Mouse (Mus musculus): ENCODE data around the gene Rybp.

DNA sequence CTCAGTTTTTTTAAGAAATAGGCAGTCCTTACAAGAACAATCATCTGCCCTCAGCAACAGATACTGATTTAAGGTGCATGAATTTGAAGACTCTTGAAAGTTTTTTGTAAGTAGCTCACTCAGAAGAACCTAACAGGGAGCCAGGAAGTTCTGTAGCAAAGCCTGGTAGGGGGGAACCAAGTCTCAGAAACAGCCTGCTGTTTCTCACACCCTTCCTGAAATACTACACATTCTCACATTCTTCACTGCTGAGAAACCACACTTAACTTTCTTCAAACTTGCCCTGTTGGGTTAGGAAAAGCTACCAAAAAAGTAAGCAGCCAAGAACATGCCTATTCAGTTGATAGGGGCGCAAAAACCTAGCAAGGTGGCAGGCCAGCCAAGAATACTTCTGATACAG lies 32.6 kb downstream of the Rybp start:
- TF ChIP-seq CTCF (IDR thresholded peaks at IDR 0.05): no peak
- TF ChIP-seq POLR2A (IDR thresholded peaks at IDR 0.05; ENCODE audit: insufficient read depth, low read depth, low read length): no peak
